Mouse (Mus musculus) stomach, postnatal 0 days (tissue): ENCODE measurements around the gene Ap1g2. TPM values are rescaled to one million over a fixed set of nuclear protein-coding genes. Genes with fewer than 3 reads are reported as not detected.

ENCODE experiments used
- ATAC-seq: fragments of 200-750 bp; cut with Nextera tagmentation; 2 replicates; pipeline ENCODE4 v1.8.0; 2017; ENCODE audit not compliant: low FRiP score, low TSS enrichment
- DNase-seq: peaks from one replicate; pipeline ENCODE4 v3.0.0-alpha.2; 2016; ENCODE audit warnings: low spot score
- H3K27ac ChIP-seq: fragments of 300-500 bp; sonication (generic); replicated peaks from 2 replicates; pipeline ENCODE4 v1.5.1; 2014; ENCODE audit warnings: mild to moderate bottlenecking, control low read depth
- H3K27me3 ChIP-seq: fragments of 300-500 bp; sonication (generic); 2 replicates; pipeline ENCODE4 v1.6.1; 2014; ENCODE audit warnings: low read length; ENCODE audit not compliant: control insufficient read depth, insufficient read depth
- H3K36me3 ChIP-seq: fragments of 300-500 bp; sonication (generic); 2 replicates; pipeline ENCODE4 v1.6.1; 2014; ENCODE audit warnings: low read length, mixed read lengths; ENCODE audit not compliant: control insufficient read depth, insufficient read depth
- H3K4me1 ChIP-seq: fragments of 300-500 bp; sonication (generic); replicated peaks from 2 replicates; pipeline ENCODE4 v1.6.1; 2014; ENCODE audit warnings: antibody characterized with exemption; ENCODE audit not compliant: control insufficient read depth, insufficient read depth
- H3K4me2 ChIP-seq: fragments of 300-500 bp; sonication (generic); replicated peaks from 2 replicates; pipeline ENCODE4 v1.6.1; 2014; ENCODE audit warnings: low read depth, mild to moderate bottlenecking, control low read depth, moderate library complexity
- H3K4me3 ChIP-seq: fragments of 300-500 bp; sonication (generic); 2 replicates; pipeline ENCODE4 v1.5.1; 2014; ENCODE audit warnings: low read depth, low read length, control low read depth
- H3K9ac ChIP-seq: fragments of 300-500 bp; sonication (generic); 2 replicates; pipeline ENCODE4 v1.6.1; 2014; ENCODE audit warnings: mild to moderate bottlenecking, low read length, control low read depth, mixed read lengths
- H3K9me3 ChIP-seq: fragments of 300-500 bp; sonication (generic); 2 replicates; pipeline ENCODE4 v1.6.1; 2016; ENCODE audit warnings: low read length; ENCODE audit not compliant: control insufficient read depth
- CTCF ChIP-seq: IDR thresholded peaks from 2 replicates; pipeline ENCODE4 v1.5.1; 2016; ENCODE audit warnings: antibody characterized with exemption, low read depth, mild to moderate bottlenecking, moderate library complexity
- EP300 ChIP-seq: optimal IDR thresholded peaks from 2 replicates; pipeline ENCODE3; 2016; ENCODE audit warnings: antibody characterized with exemption
- WGBS: fragments of 180-500 bp; shearing (Covaris S2); extraction: QIAGEN DNeasy Blood & Tissue Kit; methylation state at CpG from one replicate; pipeline ENCODE4 v1.1.7; 2014; 5-methylcytosine and 5-hydroxymethylcytosine counted together
- polyA plus RNA-seq: library from polyadenylated mRNA; unstranded; fragments of >200 nt; fragmentation: Nextera tagmentation; extraction: Ambion mirVana; gene quantifications from 2 replicates; pipeline ENCODE4 v1.2.1, GENCODE M21; 2015

Gene Ap1g2
- polyA plus RNA-seq, 1 experiment from 2014 or later = 26.4 TPM

GRCm38 (mm10) chr14:55125711-55126110, 19.3 kb upstream of the Ap1g2 start:
- H3K4me3 ChIP-seq = no peak overlapping the region
- no peak overlapping the region for H3K4me2 ChIP-seq
- H3K36me3 ChIP-seq = no peaks in the 10 kb centered on the region
- ATAC-seq (no peak), DNase-seq (no peak)
- H3K27ac ChIP-seq = no peak overlapping the region
- no peaks in the 10 kb centered on the region for H3K27me3 ChIP-seq
- H3K9me3 ChIP-seq = no peaks in the 10 kb centered on the region
- TF ChIP-seq EP300 (no peak), CTCF (no peak)
- WGBS = 59% methylated on average over 5 of the region's 5 CpGs
- H3K9ac ChIP-seq = no peak overlapping the region
- H3K4me1 ChIP-seq = no peaks in the 10 kb centered on the region

GRCm38 (mm10) chr14:55122359-55122758, 16.0 kb upstream of the Ap1g2 start:
- no peak overlapping the region for H3K27ac ChIP-seq
- H3K9ac ChIP-seq = no peak overlapping the region
- TF ChIP-seq EP300 (no peak), CTCF (no peak)
- no peaks in the 10 kb centered on the region for H3K27me3 ChIP-seq
- no peaks in the 10 kb centered on the region for H3K36me3 ChIP-seq
- DNase-seq (no peak), ATAC-seq (no peak)
- no peaks in the 10 kb centered on the region for H3K9me3 ChIP-seq
- 32% methylated on average over 8 of the region's 8 CpGs for WGBS
- H3K4me1 ChIP-seq = no peaks in the 10 kb centered on the region
- peak overlapping the region; percentile 23; the same call in 1 of the 2 replicates for H3K4me2 ChIP-seq
- no peak overlapping the region for H3K4me3 ChIP-seq

GRCm38 (mm10) chr14:55121947-55122346, 15.6 kb upstream of the Ap1g2 start:
- TF ChIP-seq CTCF = peak; percentile 89
- TF ChIP-seq EP300 = no peak
- no peak overlapping the region for H3K9ac ChIP-seq

GRCm38 (mm10) chr14:55119421-55120134, 13.2 kb upstream of the Ap1g2 start:
- Histone ChIP-seq H3K9ac (no peak overlapping the region), H3K36me3 (no peaks in the 10 kb centered on the region), H3K4me1 (no peaks in the 10 kb centered on the region), H3K27ac (no peak overlapping the region), H3K9me3 (no peaks in the 10 kb centered on the region), H3K4me3 (no peak overlapping the region), H3K27me3 (no peaks in the 10 kb centered on the region; the same call in 1 of the 2 replicates), H3K4me2 (no peak overlapping the region)
- 70% methylated on average over 4 of the region's 4 CpGs for WGBS
- DNase-seq = no peak
- TF ChIP-seq CTCF (peak; percentile 50), EP300 (no peak)
- ATAC-seq = no peak

More at GRCm38 (mm10) chr14:55121947-55122346, 15.6 kb upstream of the Ap1g2 start:
- Histone ChIP-seq H3K36me3 (no peaks in the 10 kb centered on the region), H3K4me3 (no peak overlapping the region), H3K27ac (no peak overlapping the region), H3K9me3 (no peaks in the 10 kb centered on the region), H3K4me1 (no peaks in the 10 kb centered on the region), H3K27me3 (no peaks in the 10 kb centered on the region), H3K4me2 (peak overlapping the region; percentile 23; the same call in 1 of the 2 replicates)
- DNase-seq (peak; percentile 91), ATAC-seq (peak; percentile 93)
- 2% methylated on average over 5 of the region's 5 CpGs for WGBS

GRCm38 (mm10) chr14:55118852-55119251, 12.5 kb upstream of the Ap1g2 start:
- no peaks in the 10 kb centered on the region for H3K9me3 ChIP-seq
- TF ChIP-seq CTCF (no peak), EP300 (no peak)
- no peak for DNase-seq
- no peaks in the 10 kb centered on the region for H3K36me3 ChIP-seq
- peaks cover 6% of the 10 kb centered on the region; the same call in 1 of the 2 replicates for H3K27me3 ChIP-seq
- peaks cover 4% of the 10 kb centered on the region; the same call in 1 of the 2 replicates for H3K4me1 ChIP-seq
- no peak overlapping the region for H3K4me3 ChIP-seq
- no peak overlapping the region for H3K27ac ChIP-seq
- WGBS = 76% methylated on average over 4 of the region's 4 CpGs
- ATAC-seq = no peak
- H3K4me2 ChIP-seq = no peak overlapping the region
- H3K9ac ChIP-seq = no peak overlapping the region

GRCm38 (mm10) chr14:55116425-55117200, 10.2 kb upstream of the Ap1g2 start, which contains the start of gene Jph4:
Gene Jph4, minus strand, starts transcription at chr14:55116935.
- WGBS = 11% methylated on average over 21 of the region's 21 CpGs
- no peak within 1 kb of the TSS for H3K9ac ChIP-seq
- ATAC-seq = no peak

More at GRCm38 (mm10) chr14:55116425-55117200, 10.2 kb upstream of the Ap1g2 start, which contains the start of gene Jph4:
- Histone ChIP-seq H3K4me1 (peaks cover 4% of the 10 kb centered on the region; the same call in 1 of the 2 replicates), H3K4me3 (peak within 1 kb of the TSS; percentile 57), H3K27me3 (peaks cover 6% of the 10 kb centered on the region; the same call in 1 of the 2 replicates), H3K4me2 (peak within 1 kb of the TSS; percentile 100), H3K27ac (no peak within 1 kb of the TSS; the same call in 1 of the 2 replicates), H3K9me3 (no peaks in the 10 kb centered on the region), H3K36me3 (no peaks in the 10 kb centered on the region)
- DNase-seq = no peak
- TF ChIP-seq CTCF (no peak), EP300 (no peak)
